Mouse (Mus musculus): ENCODE results near the gene Fbxw8. TPM values are rescaled to one million over a fixed set of nuclear protein-coding genes. Genes with fewer than 3 reads are reported as not detected.

The Fbxw8 gene
- total RNA-seq, 4 experiments from 2014 or later: 30.5 to 33.5 (median 31.6) TPM

- DNase-seq (ENCODE audit: low spot score in 2 of 2): peak in 1 of 2 experiments; percentile 53
These were observed 47.0 kb downstream of the Fbxw8 start for GRCm38 (mm10) chr5:118108124-118108793.

GRCm38 (mm10) chr5:118106667-118107066 lies 48.6 kb downstream of the Fbxw8 start:
- no peak for DNase-seq (ENCODE audit: low spot score in 2 of 2)

- no peak for DNase-seq (ENCODE audit: low spot score in 2 of 2)
These were observed 49.7 kb downstream of the Fbxw8 start for GRCm38 (mm10) chr5:118105536-118105935.

- no peak for DNase-seq (ENCODE audit: low spot score in 2 of 2)
These were observed 55.3 kb downstream of the Fbxw8 start for GRCm38 (mm10) chr5:118099870-118100478.

- no peak for DNase-seq (ENCODE audit: low spot score in 2 of 2)
These were observed 56.0 kb downstream of the Fbxw8 start for GRCm38 (mm10) chr5:118099069-118099869.

GRCm38 (mm10) chr5:118096317-118096716 lies 58.9 kb downstream of the Fbxw8 start:
- DNase-seq (ENCODE audit: low spot score in 2 of 2): no peak

- no peak for DNase-seq (ENCODE audit: low spot score in 2 of 2)
These were observed 59.4 kb downstream of the Fbxw8 start for GRCm38 (mm10) chr5:118095849-118096248.

- DNase-seq (ENCODE audit: low spot score in 2 of 2): no peak
These were observed 59.8 kb downstream of the Fbxw8 start for GRCm38 (mm10) chr5:118095433-118095832.

GRCm38 (mm10) chr5:118093321-118094035 lies 61.8 kb downstream of the Fbxw8 start:
- DNase-seq (ENCODE audit: low spot score in 2 of 2): no peak

GRCm38 (mm10) chr5:118090837-118091236 lies 64.4 kb downstream of the Fbxw8 start:
- no peak for DNase-seq (ENCODE audit: low spot score in 2 of 2)

GRCm38 (mm10) chr5:118090101-118090500 lies 65.2 kb downstream of the Fbxw8 start:
- no peak for DNase-seq (ENCODE audit: low spot score in 2 of 2)

- peak in 1 of 2 experiments; percentile 59 for DNase-seq (ENCODE audit: low spot score in 2 of 2)
These were observed 66.2 kb downstream of the Fbxw8 start for GRCm38 (mm10) chr5:118089102-118089501.

GRCm38 (mm10) chr5:118086956-118087355 lies 68.3 kb downstream of the Fbxw8 start:
- DNase-seq (ENCODE audit: low spot score in 2 of 2): no peak

GRCm38 (mm10) chr5:118085313-118085712 lies 70.0 kb downstream of the Fbxw8 start:
- DNase-seq (ENCODE audit: low spot score in 2 of 2): no peak

GRCm38 (mm10) chr5:118084171-118084727 lies 71.0 kb downstream of the Fbxw8 start:
- DNase-seq (ENCODE audit: low spot score in 2 of 2): no peak

GRCm38 (mm10) chr5:118083060-118083638 lies 72.1 kb downstream of the Fbxw8 start:
- DNase-seq (ENCODE audit: low spot score in 2 of 2): no peak

- no peak for DNase-seq (ENCODE audit: low spot score in 2 of 2)
These were observed 73.3 kb downstream of the Fbxw8 start for GRCm38 (mm10) chr5:118081996-118082395.

GRCm38 (mm10) chr5:118081374-118081949 lies 73.8 kb downstream of the Fbxw8 start:
- no peak for DNase-seq (ENCODE audit: low spot score in 2 of 2)

GRCm38 (mm10) chr5:118079839-118080250 lies 75.4 kb downstream of the Fbxw8 start:
- DNase-seq (ENCODE audit: low spot score in 2 of 2): no peak

GRCm38 (mm10) chr5:118079354-118079753 lies 75.9 kb downstream of the Fbxw8 start:
- peak in 1 of 2 experiments; percentile 61 for DNase-seq (ENCODE audit: low spot score in 2 of 2)

All from left cerebral cortex, adult 8-10 months (tissue).